ENCODE assay signal across 21 mouse cellular contexts in genomic region chr8:31720021-31720420, GRCm38 (mm10).
DNase-seq lines count a peak whose midpoint lies in the region; ATAC-seq and TF ChIP-seq lines count a peak whose summit lies in the region.
"Had no signal": no experiment of that assay in that cellular context is flagged by ENCODE, and none has a peak within 500 bp of the region (broad histone marks: within the 10 kb centered on the region; RNA-seq: fewer than 3 reads in every experiment).

No protein-coding gene starts in this region.

- peak; percentile 95 for ATAC-seq in liver, embryonic 13.5 days (ENCODE audit: low read depth)
- ATAC-seq: hindbrain, embryonic 16.5 days had no signal

- intact Hi-C loops in left cerebral cortex, postnatal 14 days (cut with DNase I), result no loop called here
- intact Hi-C loops in gastrocnemius, adult 2 months (cut with DNase I), result no loop called here

- H3K4me3 ChIP-seq in liver, embryonic 13.5 days (replicated peaks), result no peak overlapping the region
- H3K4me3 ChIP-seq in gastrocnemius, adult 2 months, result no peak overlapping the region
- H3K4me3 ChIP-seq: heart, embryonic 13.5 days; left cerebral cortex, adult 2 months; midbrain, embryonic 12.5 days; neural tube, embryonic 15.5 days had no signal

- no peaks in the 10 kb centered on the region for H3K36me3 ChIP-seq in liver, embryonic 13.5 days
- H3K36me3 ChIP-seq: heart, embryonic 13.5 days; midbrain, embryonic 12.5 days; neural tube, embryonic 15.5 days had no signal

- no peak for TF ChIP-seq CTCF in gastrocnemius, adult 2 months (IDR thresholded peaks at IDR 0.05)

- H3K4me2 ChIP-seq in liver, embryonic 13.5 days, result peak overlapping the region; percentile 46
- H3K4me2 ChIP-seq: heart, embryonic 13.5 days; lung, embryonic 14.5 days; midbrain, embryonic 12.5 days; neural tube, embryonic 15.5 days had no signal

- peak overlapping the region; percentile 73 for H3K27ac ChIP-seq in liver, embryonic 13.5 days
- no peak overlapping the region for H3K27ac ChIP-seq in gastrocnemius, adult 2 months
- H3K27ac ChIP-seq: heart, embryonic 13.5 days; left cerebral cortex, adult 2 months; macrophage; midbrain, embryonic 12.5 days; neural tube, embryonic 15.5 days had no signal

- WGBS in liver, embryonic 13.5 days (ENCODE audit: insufficient replicate concordance), result 6% methylated on average over 3 of the region's 3 CpGs

- no peaks in the 10 kb centered on the region for H3K27me3 ChIP-seq in liver, embryonic 13.5 days
- H3K27me3 ChIP-seq: CH12.LX; heart, embryonic 13.5 days; midbrain, embryonic 12.5 days; neural tube, embryonic 15.5 days had no signal

- peaks cover 51% of the 10 kb centered on the region for H3K4me1 ChIP-seq in liver, embryonic 13.5 days (replicated peaks)
- H3K4me1 ChIP-seq: midbrain, embryonic 12.5 days; neural tube, embryonic 15.5 days had no signal

- H3K9me3 ChIP-seq in liver, embryonic 13.5 days (replicated peaks), result no peaks in the 10 kb centered on the region
- H3K9me3 ChIP-seq: heart, embryonic 13.5 days; midbrain, embryonic 12.5 days; neural tube, embryonic 15.5 days had no signal

- peak; percentile 9 for DNase-seq in embryo, embryonic 11 days
- DNase-seq in embryo, embryonic 10 days (ENCODE audit: low spot score), result no peak
- DNase-seq in ovary, postnatal 36 days (ENCODE audit: low spot score), result peak; percentile 14
- DNase-seq in ovary, postnatal 10 days (ENCODE audit: low spot score), result no peak
- peak; percentile 82 for DNase-seq in liver, embryonic 13.5 days
- DNase-seq in left cerebral cortex, postnatal 14 days (ENCODE audit: low spot score in 2 of 2), result no peak
- no peak for DNase-seq in gastrocnemius, adult 2 months
- no peak for DNase-seq in cerebellum, postnatal 36 days
- DNase-seq: cerebellum, adult 2 months; gastrocnemius, postnatal 10 days; heart, postnatal 36 days; kidney, adult 2 months; kidney, postnatal 14 days had no signal

- H3K9ac ChIP-seq in liver, embryonic 13.5 days, result peak overlapping the region; percentile 1; the same call in 1 of the 2 replicates
- H3K9ac ChIP-seq: heart, embryonic 13.5 days; lung, embryonic 14.5 days; midbrain, embryonic 12.5 days; neural tube, embryonic 15.5 days had no signal

Comparison
In these comparisons a context has a peak if more than half of its experiments do, and no peak if none do; other contexts are left out.
1. DNase-seq: peak in embryo, embryonic 11 days (single experiment), ovary, postnatal 36 days (single experiment) and liver, embryonic 13.5 days (single experiment); none in embryo, embryonic 10 days (single experiment), ovary, postnatal 10 days (single experiment), left cerebral cortex, postnatal 14 days (0 of 2), gastrocnemius, adult 2 months (single experiment) and cerebellum, postnatal 36 days (0 of 2).